Mouse (Mus musculus): ENCODE results near the gene Tctex1d4. TPM values are rescaled to one million over a fixed set of nuclear protein-coding genes. Genes with fewer than 3 reads are reported as not detected.

The Tctex1d4 gene
- polyA plus RNA-seq, 1 experiment from 2014 or later = not detected

DNA sequence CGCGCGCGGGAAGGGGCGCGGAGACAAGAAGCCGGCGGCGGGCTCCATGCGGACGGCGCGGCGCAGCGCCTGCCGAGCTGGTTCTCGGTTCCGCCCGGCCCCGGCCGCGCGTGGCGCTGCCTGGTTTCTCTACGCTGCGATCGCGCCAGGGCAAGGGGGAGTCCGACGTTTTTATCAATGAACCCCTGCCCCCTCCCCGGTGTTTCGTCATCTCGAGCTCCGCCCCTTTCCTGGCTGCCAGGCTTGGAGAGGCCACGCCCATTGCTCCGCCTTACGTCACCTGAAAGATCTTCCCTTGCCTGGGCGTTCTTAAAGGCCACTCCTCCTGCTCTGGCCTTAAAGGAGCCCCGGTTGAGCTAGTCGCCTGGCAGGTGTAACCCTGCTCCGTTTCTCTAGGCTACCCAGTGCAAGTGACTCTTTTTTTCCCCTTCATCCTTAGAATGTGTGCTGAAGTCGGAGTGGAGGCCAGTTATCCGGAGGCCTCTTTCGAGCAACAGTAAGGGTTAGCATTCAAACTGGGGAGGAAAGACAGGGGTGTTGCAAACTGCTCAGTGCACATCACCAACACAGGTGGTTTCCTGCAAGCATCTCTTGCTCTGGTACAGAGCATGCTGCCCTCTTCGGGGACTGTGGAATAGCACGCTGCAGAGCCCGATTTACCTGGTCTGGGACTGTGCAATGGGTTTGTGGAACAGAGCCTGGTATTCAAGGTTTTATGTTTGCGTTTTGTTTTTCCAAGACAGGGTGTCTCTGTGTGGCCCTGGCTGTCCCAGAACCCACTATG, 7.4 kb downstream of the Tctex1d4 start, which contains the start of gene Plk3:
Gene Plk3 (minus strand): TSS at position 147 of the 784 bp plus-strand sequence.
- Histone ChIP-seq H3K9me3 (replicated peaks) (no peaks in the 10 kb centered on the region), H3K4me1 (peaks cover 41% of the 10 kb centered on the region), H3K27ac (peak within 1 kb of the TSS; percentile 76), H3K36me3 (peaks cover 15% of the 10 kb centered on the region), H3K27me3 (ENCODE audit: low read depth, poor library complexity, severe bottlenecking) (peaks cover 35% of the 10 kb centered on the region), H3K4me3 (peak within 1 kb of the TSS; percentile 69)
- DNase-seq (ENCODE audit: low spot score) = peak; percentile 98
- WGBS = 2% methylated on average over 38 of the region's 48 CpGs

DNA sequence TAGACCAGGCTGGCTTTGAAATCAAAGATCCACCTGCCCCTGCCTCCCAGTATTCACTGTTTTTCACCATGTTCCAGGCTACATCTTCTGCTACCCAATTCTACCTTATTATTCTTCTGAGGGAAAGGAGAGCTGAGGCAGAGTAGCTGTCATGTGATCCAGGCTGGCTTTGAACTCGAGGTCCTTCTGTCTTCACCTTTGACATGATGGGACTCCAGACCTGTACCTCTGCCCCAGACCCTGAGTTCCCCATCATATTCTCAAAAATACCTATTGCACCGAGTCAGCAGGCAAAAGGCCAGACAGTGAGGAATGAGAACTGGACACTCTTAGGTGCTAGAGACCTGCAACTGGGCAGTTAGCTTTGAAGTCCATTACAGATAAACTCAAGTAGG, 8.0 kb downstream of the Tctex1d4 start:
- Histone ChIP-seq H3K27me3 (ENCODE audit: low read depth, poor library complexity, severe bottlenecking) (peaks cover 35% of the 10 kb centered on the region), H3K36me3 (peaks cover 12% of the 10 kb centered on the region), H3K9me3 (replicated peaks) (no peaks in the 10 kb centered on the region), H3K4me3 (no peak overlapping the region), H3K4me1 (peaks cover 41% of the 10 kb centered on the region), H3K27ac (no peak overlapping the region)
- 52% methylated on average over 2 of the region's 2 CpGs for WGBS
- DNase-seq (ENCODE audit: low spot score) = no peak

DNA sequence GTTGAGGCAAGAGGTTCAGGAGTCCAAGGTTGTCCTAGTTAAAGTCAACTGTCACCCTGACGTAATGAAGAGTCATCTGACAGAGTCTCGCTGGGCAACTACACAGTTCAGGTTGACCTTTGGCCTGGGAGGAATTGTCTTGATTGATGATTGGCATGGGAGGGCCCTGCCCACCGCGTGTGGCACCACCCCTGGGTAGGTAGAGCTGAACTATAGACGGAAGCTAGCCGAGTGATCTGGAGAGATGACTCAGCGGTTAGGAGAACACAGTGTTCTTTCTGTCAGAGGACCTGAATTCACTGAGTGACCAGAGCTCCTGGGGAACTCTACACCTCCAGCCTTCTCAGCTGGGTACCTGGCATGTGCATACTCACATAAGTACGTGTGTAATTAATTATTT, 9.4 kb downstream of the Tctex1d4 start:
- H3K27me3 ChIP-seq (ENCODE audit: low read depth, poor library complexity, severe bottlenecking) = peaks cover 26% of the 10 kb centered on the region
- no peak overlapping the region for H3K4me3 ChIP-seq
- peaks cover under 1% of the 10 kb centered on the region; the same call in 1 of the 2 replicates for H3K36me3 ChIP-seq
- whole genome bisulfite sequencing = 28% methylated on average over 8 of the region's 8 CpGs
- no peak overlapping the region for H3K27ac ChIP-seq
- DNase-seq (ENCODE audit: low spot score) = no peak
- peaks cover 42% of the 10 kb centered on the region for H3K4me1 ChIP-seq
- H3K9me3 ChIP-seq (replicated peaks) = no peaks in the 10 kb centered on the region

GRCm38 (mm10) chr4:117138295-117139216, 12.0 kb downstream of the Tctex1d4 start:
- DNase-seq (ENCODE audit: low spot score) = no peak
- Histone ChIP-seq H3K27ac (no peak overlapping the region), H3K4me3 (no peak overlapping the region), H3K4me1 (peaks cover 27% of the 10 kb centered on the region), H3K36me3 (no peaks in the 10 kb centered on the region), H3K9me3 (replicated peaks) (no peaks in the 10 kb centered on the region), H3K27me3 (ENCODE audit: low read depth, poor library complexity, severe bottlenecking) (peaks cover under 1% of the 10 kb centered on the region; the same call in 1 of the 2 replicates)
- WGBS = 68% methylated on average over 17 of the region's 17 CpGs

DNA sequence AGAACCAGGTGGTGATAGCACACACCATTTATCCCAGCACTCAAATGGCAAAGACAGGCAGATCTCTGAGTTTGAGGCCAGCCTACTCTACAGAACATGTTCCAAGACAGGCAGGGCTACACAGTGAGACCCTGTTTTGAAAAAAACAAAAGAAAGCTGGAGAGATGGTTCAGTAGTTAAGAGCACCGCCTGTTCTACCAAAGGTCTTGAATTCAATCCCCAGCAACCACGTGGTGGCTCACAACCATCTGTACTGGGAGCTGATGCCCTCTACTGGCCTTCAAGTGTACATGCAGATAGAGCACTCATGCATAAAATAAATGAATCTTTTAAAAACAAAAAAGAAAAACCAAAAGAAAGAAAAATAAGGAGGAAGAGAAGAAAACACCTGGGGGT, 12.6 kb downstream of the Tctex1d4 start:
- DNase-seq (ENCODE audit: low spot score) = no peak
- Histone ChIP-seq H3K27ac (no peak overlapping the region), H3K4me3 (no peak overlapping the region), H3K27me3 (ENCODE audit: low read depth, poor library complexity, severe bottlenecking) (no peaks in the 10 kb centered on the region), H3K9me3 (replicated peaks) (no peaks in the 10 kb centered on the region), H3K4me1 (peaks cover 23% of the 10 kb centered on the region), H3K36me3 (no peaks in the 10 kb centered on the region)
- 6% methylated on average over 2 of the region's 2 CpGs for WGBS

DNA sequence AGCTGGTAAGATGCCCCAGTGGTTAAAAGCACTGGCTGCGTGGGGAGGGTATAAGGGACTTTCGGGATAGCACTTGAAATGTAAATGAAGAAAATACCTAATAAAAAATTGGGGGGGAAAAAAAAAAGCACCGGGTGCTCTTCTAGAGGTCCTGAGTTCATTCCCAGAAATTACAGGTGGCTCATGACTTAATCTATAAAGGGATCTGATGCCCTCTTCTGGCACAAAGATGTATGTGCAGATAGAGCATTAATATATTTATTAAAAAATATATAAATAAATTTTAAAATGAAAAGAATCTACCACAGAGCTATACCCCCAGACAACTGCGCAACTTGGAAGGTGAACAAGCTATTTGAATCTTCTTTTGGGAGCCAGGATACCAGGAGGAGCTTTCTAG, 14.0 kb downstream of the Tctex1d4 start:
- Histone ChIP-seq H3K36me3 (no peaks in the 10 kb centered on the region), H3K27me3 (ENCODE audit: low read depth, poor library complexity, severe bottlenecking) (no peaks in the 10 kb centered on the region), H3K4me3 (no peak overlapping the region), H3K27ac (no peak overlapping the region), H3K9me3 (replicated peaks) (no peaks in the 10 kb centered on the region), H3K4me1 (peaks cover 18% of the 10 kb centered on the region)
- WGBS = 46% methylated on average over 4 of the region's 4 CpGs
- DNase-seq (ENCODE audit: low spot score) = no peak

DNA sequence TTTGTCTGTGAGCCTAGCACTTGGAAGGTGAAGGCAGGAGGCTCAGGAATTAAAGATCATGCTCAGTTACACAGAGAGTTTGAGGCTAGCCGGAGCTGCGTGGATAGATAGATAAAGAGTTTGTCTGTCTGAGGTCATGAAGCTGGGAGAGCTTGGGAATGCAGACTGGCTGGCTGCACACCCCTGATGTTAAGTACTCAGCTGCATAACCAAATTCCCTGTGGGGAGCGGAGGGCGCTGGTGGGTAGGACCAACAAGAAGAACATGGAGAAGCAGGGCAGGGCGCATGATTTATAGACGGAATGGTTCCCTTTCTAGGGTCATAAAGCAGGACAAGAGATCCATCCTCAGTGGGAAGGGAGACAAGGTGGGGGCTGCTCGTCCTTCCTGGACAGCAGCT, 16.4 kb downstream of the Tctex1d4 start:
- no peaks in the 10 kb centered on the region for H3K9me3 ChIP-seq (replicated peaks)
- DNase-seq (ENCODE audit: low spot score) = no peak
- peaks cover 11% of the 10 kb centered on the region; the same call in 1 of the 2 replicates for H3K4me1 ChIP-seq
- no peaks in the 10 kb centered on the region for H3K27me3 ChIP-seq (ENCODE audit: low read depth, poor library complexity, severe bottlenecking)
- 61% methylated on average over 7 of the region's 7 CpGs for WGBS
- no peak overlapping the region for H3K27ac ChIP-seq
- H3K4me3 ChIP-seq = no peak overlapping the region
- H3K36me3 ChIP-seq = peaks cover 2% of the 10 kb centered on the region

GRCm38 (mm10) chr4:117145248-117145647, 18.7 kb downstream of the Tctex1d4 start:
- Histone ChIP-seq H3K9me3 (replicated peaks) (no peaks in the 10 kb centered on the region), H3K27me3 (ENCODE audit: low read depth, poor library complexity, severe bottlenecking) (no peaks in the 10 kb centered on the region), H3K27ac (no peak overlapping the region), H3K4me3 (no peak overlapping the region), H3K36me3 (peaks cover 23% of the 10 kb centered on the region), H3K4me1 (peaks cover 6% of the 10 kb centered on the region; the same call in 1 of the 2 replicates)
- DNase-seq (ENCODE audit: low spot score) = no peak
- WGBS = 92% methylated on average over 13 of the region's 13 CpGs

DNA sequence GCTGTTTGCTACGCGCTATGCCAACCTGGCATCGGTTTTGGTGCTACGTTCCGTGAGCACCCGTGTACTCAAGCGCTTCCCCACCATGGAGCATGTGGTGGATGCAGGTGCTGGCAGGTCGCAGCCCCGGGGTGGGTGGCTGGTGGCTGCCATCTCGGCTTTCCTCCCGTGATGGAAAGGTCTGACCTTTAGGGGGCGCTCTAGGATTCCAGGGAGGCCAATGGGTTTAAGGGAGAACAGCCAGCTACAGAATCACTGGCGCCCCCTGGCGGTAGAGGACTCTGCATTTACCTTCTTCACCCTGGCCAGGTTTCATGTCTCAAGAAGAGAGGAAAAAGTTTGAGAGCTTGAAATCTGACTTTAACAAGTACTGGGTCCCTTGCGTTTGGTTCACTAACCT, 19.6 kb downstream of the Tctex1d4 start:
- Histone ChIP-seq H3K9me3 (replicated peaks) (no peaks in the 10 kb centered on the region), H3K36me3 (peaks cover 33% of the 10 kb centered on the region), H3K4me3 (no peak overlapping the region), H3K27me3 (ENCODE audit: low read depth, poor library complexity, severe bottlenecking) (no peaks in the 10 kb centered on the region), H3K4me1 (peaks cover 3% of the 10 kb centered on the region; the same call in 1 of the 2 replicates), H3K27ac (no peak overlapping the region)
- 32% methylated on average over 15 of the region's 15 CpGs for WGBS
- peak; percentile 92 for DNase-seq (ENCODE audit: low spot score)

DNA sequence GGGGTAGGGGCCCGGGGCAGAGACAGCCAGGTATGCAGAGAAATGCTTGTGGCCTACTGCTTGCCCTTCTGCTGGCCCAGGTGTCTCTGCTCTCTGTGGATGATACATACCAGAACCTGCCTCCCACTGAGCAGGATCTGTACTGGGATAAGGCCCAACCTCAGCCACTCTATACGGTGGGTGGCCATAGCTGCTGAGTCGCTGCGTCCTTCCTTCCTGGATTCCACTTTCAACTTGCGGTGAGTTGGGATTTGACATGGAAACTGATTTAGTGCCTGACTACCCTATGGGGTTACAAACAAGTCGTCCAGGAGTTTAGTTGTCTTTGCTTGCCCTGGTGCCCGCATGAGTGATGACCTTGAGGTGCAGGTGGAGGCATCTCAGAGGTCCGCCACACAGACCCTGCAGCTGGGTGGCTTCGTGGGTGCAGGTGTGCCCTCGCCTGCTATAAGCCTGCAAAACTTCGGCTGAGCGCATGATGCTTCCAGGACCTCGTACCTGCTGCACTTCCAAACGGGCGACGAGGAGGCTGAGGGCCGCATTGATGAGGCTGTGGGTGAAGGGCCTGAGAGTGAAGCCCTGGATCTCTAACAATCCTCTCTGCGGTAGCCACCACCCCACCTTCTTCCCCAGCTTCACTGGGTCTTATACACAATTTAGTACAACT, 21.6 kb downstream of the Tctex1d4 start:
- Histone ChIP-seq H3K36me3 (peaks cover 51% of the 10 kb centered on the region), H3K4me1 (peaks cover 6% of the 10 kb centered on the region; the same call in 1 of the 2 replicates), H3K9me3 (replicated peaks) (no peaks in the 10 kb centered on the region), H3K27me3 (ENCODE audit: low read depth, poor library complexity, severe bottlenecking) (no peaks in the 10 kb centered on the region), H3K27ac (no peak overlapping the region), H3K4me3 (no peak overlapping the region)
- no peak for DNase-seq (ENCODE audit: low spot score)
- 85% methylated on average over 18 of the region's 18 CpGs for WGBS

- WGBS = 68% methylated on average over 24 of the region's 24 CpGs
- H3K4me1 ChIP-seq = peaks cover 12% of the 10 kb centered on the region
- H3K27me3 ChIP-seq (ENCODE audit: low read depth, poor library complexity, severe bottlenecking) = no peaks in the 10 kb centered on the region
- no peak overlapping the region for H3K4me3 ChIP-seq
- DNase-seq (ENCODE audit: low spot score) = no peak
- H3K36me3 ChIP-seq = peaks cover 58% of the 10 kb centered on the region
- no peaks in the 10 kb centered on the region for H3K9me3 ChIP-seq (replicated peaks)
- no peak overlapping the region for H3K27ac ChIP-seq
Observed at GRCm38 (mm10) chr4:117148815-117149214, 22.2 kb downstream of the Tctex1d4 start.

- Histone ChIP-seq H3K9me3 (replicated peaks) (no peaks in the 10 kb centered on the region), H3K27me3 (ENCODE audit: low read depth, poor library complexity, severe bottlenecking) (no peaks in the 10 kb centered on the region), H3K36me3 (peaks cover 65% of the 10 kb centered on the region), H3K4me3 (no peak overlapping the region), H3K27ac (no peak overlapping the region), H3K4me1 (peaks cover 20% of the 10 kb centered on the region)
- WGBS = 69% methylated on average over 6 of the region's 6 CpGs
- no peak for DNase-seq (ENCODE audit: low spot score)
Observed at GRCm38 (mm10) chr4:117149291-117150211, 23.0 kb downstream of the Tctex1d4 start.

Measured in limb, embryonic 10.5 days (tissue).